Mouse (Mus musculus) intestine, embryonic 14.5 days (tissue): ENCODE measurements at regions not wholly inside any gene's neighbourhood (a gene's known extent, or its start where the extent isn't known, plus 50 kb on each side); places are given as distances from the start of the nearest gene placed in this dataset.

ENCODE experiments used
- ATAC-seq: fragments of 200-750 bp; cut with Nextera tagmentation; replicated peaks from 2 replicates; pipeline ENCODE4 v1.8.0; 2017; ENCODE audit warnings: low read depth, moderate number of reproducible peaks, moderate TSS enrichment, moderate library complexity; ENCODE audit not compliant: low FRiP score, low TSS enrichment
- DNase-seq: peaks from one replicate; pipeline ENCODE4 v3.0.0-alpha.2; 2018; ENCODE audit warnings: low spot score
- H3K27ac ChIP-seq: fragments of 300-500 bp; sonication (generic); 2 replicates; pipeline ENCODE4 v1.5.1; 2014; ENCODE audit warnings: low read depth, mild to moderate bottlenecking, control low read depth
- H3K27me3 ChIP-seq: fragments of 300-500 bp; sonication (generic); replicated peaks from 2 replicates; pipeline ENCODE4 v1.6.1; 2014; ENCODE audit warnings: low read length, control low read depth; ENCODE audit not compliant: control insufficient read depth, insufficient read depth
- H3K36me3 ChIP-seq: fragments of 300-500 bp; sonication (generic); 2 replicates; pipeline ENCODE4 v1.6.1; 2014; ENCODE audit warnings: low read length, control low read depth; ENCODE audit not compliant: control insufficient read depth, insufficient read depth
- H3K4me1 ChIP-seq: fragments of 300-500 bp; sonication (generic); replicated peaks from 2 replicates; pipeline ENCODE4 v1.6.1; 2014; ENCODE audit warnings: low read length, control low read depth, mixed read lengths; ENCODE audit not compliant: control insufficient read depth, insufficient read depth
- H3K4me2 ChIP-seq: fragments of 300-500 bp; sonication (generic); 2 replicates; pipeline ENCODE4 v1.6.1; 2014; ENCODE audit warnings: low read length
- H3K4me3 ChIP-seq: fragments of 300-500 bp; sonication (generic); 2 replicates; pipeline ENCODE4 v1.5.1; 2014; ENCODE audit warnings: low read depth, low read length, control low read depth, mixed read lengths
- H3K9ac ChIP-seq: fragments of 300-500 bp; sonication (generic); 2 replicates; pipeline ENCODE4 v1.6.1; 2014; ENCODE audit warnings: mild to moderate bottlenecking, low read length
- H3K9me3 ChIP-seq: fragments of 300-500 bp; sonication (generic); 2 replicates; pipeline ENCODE4 v1.6.1; 2016; ENCODE audit warnings: low read length, control low read depth; ENCODE audit not compliant: control insufficient read depth
- WGBS: fragments of 180-500 bp; shearing (Covaris S2); extraction: QIAGEN DNeasy Blood & Tissue Kit; methylation state at CpG from one replicate; pipeline ENCODE4 v1.1.7; 2014; 5-methylcytosine and 5-hydroxymethylcytosine counted together

GRCm38 (mm10) chr12:12668919-12669318 lies 272.8 kb downstream of the Mycn start:
- Histone ChIP-seq H3K27me3 (no peaks in the 10 kb centered on the region), H3K4me2 (no peak overlapping the region), H3K9me3 (no peaks in the 10 kb centered on the region), H3K27ac (no peak overlapping the region), H3K4me3 (no peak overlapping the region), H3K36me3 (no peaks in the 10 kb centered on the region), H3K4me1 (0 out of 2 replicates have a peak, but pooled peaks cover 6% of the 10 kb centered on the region), H3K9ac (no peak overlapping the region)
- DNase-seq (no peak), ATAC-seq (no peak)
- WGBS: 83% methylated on average over 4 of the region's 4 CpGs

DNA sequence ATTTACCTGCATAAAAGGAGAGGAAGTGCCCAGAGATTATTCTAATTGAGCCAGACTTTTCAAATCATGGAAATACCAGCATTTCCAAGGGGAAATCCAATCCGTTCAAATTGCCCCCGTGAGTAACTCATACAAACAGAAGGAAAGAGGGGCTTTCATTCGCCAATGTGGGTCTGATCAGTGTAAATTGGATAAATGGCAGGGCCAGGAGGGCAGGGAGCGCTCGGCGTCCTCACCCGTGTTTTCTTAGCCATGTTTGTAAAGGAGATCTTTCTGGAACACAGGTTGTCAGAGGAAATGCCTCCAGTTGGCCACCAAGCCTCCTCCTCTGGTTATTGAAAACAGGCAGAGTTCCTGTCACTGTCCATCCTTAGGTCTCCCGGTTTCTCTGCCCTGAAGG lies 286.1 kb downstream of the Mycn start:
- H3K4me3 ChIP-seq: no peak overlapping the region
- H3K4me2 ChIP-seq: no peak overlapping the region
- DNase-seq (no peak), ATAC-seq (no peak)
- no peaks in the 10 kb centered on the region for H3K4me1 ChIP-seq
- H3K9me3 ChIP-seq: no peaks in the 10 kb centered on the region
- no peak overlapping the region for H3K9ac ChIP-seq
- WGBS: 89% methylated on average over 8 of the region's 8 CpGs
- H3K27ac ChIP-seq: no peak overlapping the region
- H3K27me3 ChIP-seq: no peaks in the 10 kb centered on the region
- no peaks in the 10 kb centered on the region for H3K36me3 ChIP-seq

- H3K4me2 ChIP-seq: no peak overlapping the region
- 73% methylated on average over 10 of the region's 10 CpGs for WGBS
- no peak overlapping the region for H3K9ac ChIP-seq
- no peak overlapping the region for H3K4me3 ChIP-seq
- DNase-seq (no peak), ATAC-seq (no peak)
- no peaks in the 10 kb centered on the region for H3K27me3 ChIP-seq
- no peaks in the 10 kb centered on the region for H3K36me3 ChIP-seq
- no peaks in the 10 kb centered on the region for H3K9me3 ChIP-seq
- no peaks in the 10 kb centered on the region for H3K4me1 ChIP-seq
- H3K27ac ChIP-seq: no peak overlapping the region
Observed at GRCm38 (mm10) chr12:12655184-12655583, 286.5 kb downstream of the Mycn start.

DNA sequence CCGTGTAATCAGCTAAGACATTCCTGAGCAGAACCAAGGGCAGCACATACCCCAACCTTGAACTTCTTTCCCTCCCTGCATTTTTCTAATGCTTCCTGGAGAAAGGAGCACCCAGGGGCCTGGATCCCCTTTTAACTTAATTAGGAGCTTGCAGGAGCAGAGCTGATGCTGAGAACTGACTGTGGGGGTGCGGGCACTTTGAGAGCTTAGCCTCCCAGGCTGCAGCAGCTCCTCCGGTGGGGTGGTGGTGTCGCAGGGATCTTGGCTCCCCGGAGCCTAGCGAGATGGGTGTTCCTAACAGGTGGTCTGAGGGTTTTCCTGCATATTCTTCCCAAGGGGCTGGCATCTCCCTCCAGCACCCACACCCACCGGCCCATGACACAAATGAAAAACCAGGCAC lies 289.4 kb downstream of the Mycn start:
- ATAC-seq (no peak), DNase-seq (no peak)
- H3K4me1 ChIP-seq: no peaks in the 10 kb centered on the region
- no peaks in the 10 kb centered on the region for H3K27me3 ChIP-seq
- no peaks in the 10 kb centered on the region for H3K9me3 ChIP-seq
- no peak overlapping the region for H3K27ac ChIP-seq
- WGBS: 49% methylated on average over 7 of the region's 7 CpGs
- H3K36me3 ChIP-seq: no peaks in the 10 kb centered on the region
- H3K4me3 ChIP-seq: no peak overlapping the region
- no peak overlapping the region for H3K4me2 ChIP-seq
- H3K9ac ChIP-seq: no peak overlapping the region

DNA sequence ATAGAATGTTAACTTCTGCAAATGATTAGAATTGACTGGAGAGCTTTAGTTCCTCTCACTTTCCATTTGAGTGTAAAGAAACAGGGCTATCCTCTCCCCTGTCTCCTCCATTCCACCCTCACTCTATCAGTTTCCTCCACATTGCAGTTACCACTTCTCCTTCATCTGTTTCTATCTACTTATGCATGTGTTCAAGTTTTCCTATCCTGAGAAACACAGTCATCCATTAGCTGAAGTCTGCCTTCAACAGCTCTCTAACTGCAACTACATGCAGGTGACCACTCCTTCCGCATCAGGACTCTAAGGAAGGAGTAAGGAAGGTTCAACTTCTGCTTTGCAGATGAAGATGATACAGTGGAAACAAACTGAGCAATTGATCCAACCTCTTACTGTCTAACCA lies 291.4 kb downstream of the Mycn start:
- no peaks in the 10 kb centered on the region for H3K9me3 ChIP-seq
- 96% methylated on average over 1 of the region's 1 CpGs for WGBS
- H3K4me3 ChIP-seq: no peak overlapping the region
- H3K9ac ChIP-seq: no peak overlapping the region
- H3K27me3 ChIP-seq: no peaks in the 10 kb centered on the region
- DNase-seq: no peak
- H3K4me2 ChIP-seq: no peak overlapping the region
- H3K36me3 ChIP-seq: no peaks in the 10 kb centered on the region
- no peaks in the 10 kb centered on the region for H3K4me1 ChIP-seq
- no peak overlapping the region for H3K27ac ChIP-seq
- no peak for ATAC-seq

DNA sequence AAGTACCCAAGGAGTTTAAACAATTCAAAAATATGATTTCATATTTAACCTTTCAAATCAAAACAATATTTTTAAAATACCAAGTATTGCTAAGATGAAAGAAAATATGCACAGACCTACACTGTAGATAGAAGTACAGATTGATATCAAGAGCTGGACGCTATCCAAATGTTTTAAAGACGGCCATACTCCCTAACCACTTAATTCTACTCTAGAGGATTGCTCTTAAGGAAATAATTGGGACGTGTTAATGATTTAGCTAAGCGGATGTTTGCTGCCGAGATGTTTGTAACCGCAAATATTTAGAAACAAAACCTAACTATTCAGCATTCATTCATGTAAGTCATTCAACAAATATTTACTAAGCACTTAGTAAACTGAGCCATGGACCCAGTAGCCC lies 294.2 kb downstream of the Mycn start:
- no peaks in the 10 kb centered on the region for H3K9me3 ChIP-seq
- WGBS: 70% methylated on average over 6 of the region's 6 CpGs
- no peak for ATAC-seq

DNA sequence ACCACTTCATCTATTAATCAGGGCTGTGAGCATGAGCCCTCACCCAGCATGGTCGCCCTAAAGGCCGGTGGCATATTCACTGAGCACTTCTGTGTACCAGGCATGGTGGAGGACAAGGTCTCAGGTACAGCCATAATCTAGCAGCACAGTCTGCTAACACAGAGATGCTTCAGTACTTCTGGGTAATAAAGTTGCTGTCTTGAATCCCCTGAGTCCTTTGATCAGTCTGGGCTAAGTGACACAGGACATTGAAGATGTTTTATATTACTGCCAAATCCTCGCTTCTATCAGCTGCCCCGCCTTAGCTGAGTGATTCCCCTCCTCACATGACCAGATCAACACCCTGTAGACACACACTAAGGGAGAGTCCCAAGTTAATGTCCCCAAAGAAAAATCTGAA lies 296.5 kb downstream of the Mycn start:
- 83% methylated on average over 4 of the region's 4 CpGs for WGBS
- no peak for ATAC-seq
- H3K4me3 ChIP-seq: no peak overlapping the region

More for the DNA sequence above, 294.2 kb downstream of the Mycn start:
- H3K27ac ChIP-seq: no peak overlapping the region
- H3K9ac ChIP-seq: no peak overlapping the region
- no peak for DNase-seq
- no peak overlapping the region for H3K4me3 ChIP-seq
- H3K4me1 ChIP-seq: no peaks in the 10 kb centered on the region
- H3K4me2 ChIP-seq: no peak overlapping the region
- no peaks in the 10 kb centered on the region for H3K36me3 ChIP-seq
- no peaks in the 10 kb centered on the region for H3K27me3 ChIP-seq

GRCm38 (mm10) chr12:12643247-12643963 lies 298.3 kb downstream of the Mycn start:
- DNase-seq (no peak), ATAC-seq (no peak)
- H3K4me1 ChIP-seq: no peaks in the 10 kb centered on the region
- 79% methylated on average over 11 of the region's 11 CpGs for WGBS
- H3K9me3 ChIP-seq: no peaks in the 10 kb centered on the region
- H3K4me3 ChIP-seq: no peak overlapping the region
- no peaks in the 10 kb centered on the region for H3K27me3 ChIP-seq
- H3K36me3 ChIP-seq: no peaks in the 10 kb centered on the region
- no peak overlapping the region for H3K4me2 ChIP-seq
- H3K27ac ChIP-seq: no peak overlapping the region
- H3K9ac ChIP-seq: no peak overlapping the region

More for the DNA sequence above, 296.5 kb downstream of the Mycn start:
- Histone ChIP-seq H3K27me3 (no peaks in the 10 kb centered on the region), H3K36me3 (no peaks in the 10 kb centered on the region), H3K9me3 (no peaks in the 10 kb centered on the region), H3K4me2 (no peak overlapping the region), H3K27ac (no peak overlapping the region), H3K4me1 (no peaks in the 10 kb centered on the region), H3K9ac (no peak overlapping the region)
- DNase-seq: no peak

DNA sequence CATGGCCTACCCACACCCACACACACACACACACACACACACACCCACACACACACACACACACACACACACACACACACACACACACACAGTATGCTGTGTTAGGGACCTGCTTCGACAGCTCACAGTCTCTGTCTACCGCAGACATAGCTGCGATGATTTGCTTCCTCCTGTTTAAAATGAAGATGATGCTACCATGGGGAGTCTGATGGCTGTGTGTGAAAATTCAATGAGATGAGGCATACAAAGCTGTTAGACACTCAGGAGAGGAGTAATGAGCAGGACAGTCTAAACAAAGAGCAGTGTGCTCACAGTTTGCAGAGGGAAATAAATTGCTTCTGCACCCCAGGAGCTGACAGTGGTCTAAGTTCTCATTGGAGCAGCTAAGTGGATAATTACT lies 306.4 kb downstream of the Mycn start:
- no peak overlapping the region for H3K4me3 ChIP-seq

More for the DNA sequence above, 306.4 kb downstream of the Mycn start:
- Histone ChIP-seq H3K9me3 (no peaks in the 10 kb centered on the region), H3K4me2 (no peak overlapping the region), H3K36me3 (no peaks in the 10 kb centered on the region), H3K27ac (no peak overlapping the region), H3K4me1 (no peaks in the 10 kb centered on the region), H3K27me3 (no peaks in the 10 kb centered on the region), H3K9ac (no peak overlapping the region)
- 65% methylated on average over 3 of the region's 3 CpGs for WGBS
- no peak for DNase-seq
- no peak for ATAC-seq
